Mouse (Mus musculus): ENCODE data around the gene Mettl6. TPM values are rescaled to one million over a fixed set of nuclear protein-coding genes. Genes with fewer than 3 reads are reported as not detected.

The Mettl6 gene
- polyA plus RNA-seq, 1 experiment from 2014 or later: 67.7 TPM

DNA sequence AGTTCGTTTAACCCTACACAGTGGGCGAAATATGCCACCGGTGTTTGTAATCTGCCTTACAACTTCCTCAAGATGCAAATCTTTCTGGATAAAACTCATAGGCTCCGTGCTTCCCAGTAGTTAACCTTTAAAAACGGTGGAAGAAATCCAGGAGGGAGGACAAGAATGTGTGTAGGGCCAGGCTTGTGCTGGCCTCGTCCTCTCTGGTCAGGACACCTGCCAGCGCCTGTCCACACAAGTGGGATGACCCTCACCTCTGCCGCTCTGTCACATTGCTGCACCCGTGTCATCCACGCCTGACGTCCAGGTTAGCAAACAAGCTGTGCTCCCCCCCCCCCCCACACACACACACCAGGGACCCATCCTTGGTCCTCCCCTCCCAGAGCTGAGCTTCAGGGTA is 55.6 kb downstream of the Mettl6 start:
- H3K4me2 ChIP-seq: no peak overlapping the region
- no peaks in the 10 kb centered on the region for H3K9me3 ChIP-seq (replicated peaks)
- H3K27ac ChIP-seq: no peak overlapping the region
- peaks cover 10% of the 10 kb centered on the region; the same call in 1 of the 2 replicates for H3K4me1 ChIP-seq
- 87% methylated on average over 11 of the region's 11 CpGs for WGBS
- no peaks in the 10 kb centered on the region for H3K27me3 ChIP-seq
- no peak overlapping the region for H3K9ac ChIP-seq
- no peaks in the 10 kb centered on the region for H3K36me3 ChIP-seq (ENCODE audit: poor library complexity, severe bottlenecking)
- no peak overlapping the region for H3K4me3 ChIP-seq
- ATAC-seq: no peak

DNA sequence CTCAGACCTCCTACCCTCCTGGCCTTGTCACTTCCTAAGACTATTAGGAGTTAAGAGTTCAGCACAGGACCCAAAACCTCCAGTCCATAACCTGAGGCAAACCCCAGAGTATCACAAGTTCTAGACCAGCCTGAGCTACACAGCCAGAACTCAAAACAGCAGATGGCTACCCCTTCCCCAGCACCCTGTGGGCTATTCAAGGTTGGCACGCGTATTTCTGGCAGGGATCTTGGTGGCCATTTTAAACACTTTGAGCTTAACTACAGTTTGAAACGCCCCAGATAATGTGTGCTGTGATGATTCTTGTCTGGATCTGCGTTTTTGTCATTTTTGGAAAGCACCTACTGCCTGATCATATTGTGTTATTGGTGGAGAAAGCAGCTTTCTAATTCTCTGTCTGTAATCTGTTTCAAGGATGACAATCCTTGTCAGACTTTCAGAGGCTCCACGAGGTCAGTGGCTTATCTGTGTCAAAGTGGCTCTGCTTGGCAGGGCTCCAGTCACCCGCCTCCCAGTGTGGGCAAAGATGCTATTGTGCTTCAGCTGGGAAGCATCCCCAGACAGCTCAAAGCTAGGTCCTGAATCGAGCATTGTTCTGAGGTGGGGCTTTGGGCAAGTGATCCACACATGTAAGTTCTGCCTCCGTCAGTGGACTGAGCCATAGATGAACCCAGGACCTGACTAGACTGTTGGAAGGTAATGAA is 56.9 kb downstream of the Mettl6 start:
- no peak overlapping the region for H3K4me2 ChIP-seq

DNA sequence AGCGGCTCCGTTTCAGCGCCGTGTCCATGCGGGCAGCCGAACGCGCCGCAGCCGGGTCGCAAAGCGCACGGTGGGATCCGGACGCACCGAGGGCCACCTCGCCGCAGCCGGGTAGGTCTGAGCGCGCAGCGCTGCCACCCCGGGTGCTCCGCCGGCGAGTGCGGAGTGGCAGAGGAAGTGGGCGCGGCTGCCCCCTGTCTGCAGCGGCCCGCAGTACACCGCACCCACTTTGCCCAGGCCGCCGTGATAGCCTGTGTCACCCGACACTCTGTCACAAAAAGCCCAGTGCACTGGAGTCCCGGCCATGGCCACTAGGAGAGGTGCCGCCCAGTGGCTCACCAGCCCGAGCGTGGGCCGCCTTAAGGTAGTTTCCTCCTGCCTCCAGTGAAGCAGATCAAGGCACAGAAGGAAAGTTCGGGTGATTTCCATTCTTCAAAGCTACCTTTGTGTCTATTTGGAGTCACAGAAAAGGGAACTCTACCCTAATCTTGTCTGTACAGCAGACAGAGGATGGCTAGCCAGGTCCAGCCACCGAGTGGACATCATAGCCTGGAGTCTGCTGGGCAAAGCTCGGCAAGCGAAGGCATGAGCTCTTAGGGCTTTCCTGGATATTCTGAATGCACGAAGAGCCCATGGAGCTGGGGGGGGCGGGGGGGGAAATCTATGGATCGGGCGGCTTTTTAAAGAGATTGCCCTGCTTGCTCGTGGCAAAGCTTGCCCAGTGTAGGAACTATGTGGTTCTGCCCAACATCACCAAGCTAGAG is 58.7 kb downstream of the Mettl6 start, which contains the start of gene Sh3bp5:
Gene Sh3bp5, minus strand, starts transcription at position 149 of the 764 bp plus-strand sequence.
- Histone ChIP-seq H3K36me3 (ENCODE audit: poor library complexity, severe bottlenecking) (no peaks in the 10 kb centered on the region), H3K4me3 (peak within 1 kb of the TSS; percentile 65), H3K27ac (peak within 1 kb of the TSS; percentile 84), H3K27me3 (no peaks in the 10 kb centered on the region), H3K9me3 (replicated peaks) (no peaks in the 10 kb centered on the region), H3K4me2 (peak within 1 kb of the TSS; percentile 85), H3K4me1 (peaks cover 25% of the 10 kb centered on the region), H3K9ac (peak within 1 kb of the TSS; percentile 88)
- peak; percentile 96 for ATAC-seq
- 8% methylated on average over 49 of the region's 49 CpGs for WGBS

More for the DNA sequence above, 56.9 kb downstream of the Mettl6 start:
- Histone ChIP-seq H3K4me3 (no peak overlapping the region), H3K9me3 (replicated peaks) (no peaks in the 10 kb centered on the region), H3K27me3 (no peaks in the 10 kb centered on the region), H3K9ac (no peak overlapping the region), H3K4me1 (peaks cover 20% of the 10 kb centered on the region), H3K36me3 (ENCODE audit: poor library complexity, severe bottlenecking) (no peaks in the 10 kb centered on the region), H3K27ac (no peak overlapping the region)
- WGBS: 74% methylated on average over 8 of the region's 8 CpGs
- ATAC-seq: no peak

DNA sequence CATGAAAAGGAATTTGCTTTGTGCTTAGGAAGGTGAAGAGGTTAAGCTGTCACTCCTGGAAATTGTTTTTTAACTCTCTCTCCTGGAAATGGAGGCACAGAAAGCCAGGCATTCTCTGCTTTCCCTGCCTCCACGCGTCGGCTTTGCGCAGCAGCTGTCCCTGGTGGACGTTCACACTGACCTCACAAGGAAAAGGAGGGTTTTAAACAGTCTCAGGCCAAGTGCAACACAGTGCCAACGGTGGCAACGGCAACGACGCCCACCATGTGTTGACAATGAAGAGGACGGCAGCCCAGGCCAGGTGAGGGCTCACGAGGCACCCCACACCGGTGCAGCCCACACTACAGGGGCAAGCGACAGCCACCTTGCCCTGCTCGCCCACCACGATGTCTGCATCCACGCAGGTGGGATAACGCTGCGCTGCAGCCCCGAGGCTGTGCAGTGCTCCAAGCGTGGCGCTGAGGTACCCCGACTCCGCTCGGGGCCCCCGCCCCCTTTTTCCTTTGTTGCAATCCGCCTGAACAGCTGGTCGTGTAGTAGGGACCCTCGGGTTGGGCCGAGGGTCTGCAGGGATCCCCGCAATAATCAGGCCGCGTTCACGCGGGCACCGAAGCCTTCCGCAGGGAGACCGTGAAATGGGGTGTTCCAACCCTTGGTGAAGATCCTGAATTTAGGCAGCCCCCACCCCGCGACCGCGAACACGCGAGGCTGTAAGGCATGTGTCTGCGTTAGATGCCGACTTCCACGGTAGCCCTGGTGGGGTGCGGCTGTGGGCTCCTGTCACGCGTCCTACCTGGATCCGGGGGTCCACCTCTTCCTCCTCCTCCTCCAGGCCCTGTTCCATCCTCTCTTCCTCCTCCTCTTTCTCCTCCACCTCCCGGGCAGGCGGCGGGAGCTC is 59.6 kb downstream of the Mettl6 start:
- Histone ChIP-seq H3K36me3 (ENCODE audit: poor library complexity, severe bottlenecking) (0 out of 2 replicates have a peak, but pooled peaks cover 4% of the 10 kb centered on the region), H3K4me1 (peaks cover 25% of the 10 kb centered on the region), H3K4me3 (peak overlapping the region; percentile 65), H3K9ac (peak overlapping the region; percentile 88), H3K27me3 (no peaks in the 10 kb centered on the region), H3K9me3 (replicated peaks) (no peaks in the 10 kb centered on the region), H3K27ac (peak overlapping the region; percentile 84), H3K4me2 (peak overlapping the region; percentile 85)
- peak; percentile 78 for ATAC-seq
- WGBS: 1% methylated on average over 53 of the region's 53 CpGs

DNA sequence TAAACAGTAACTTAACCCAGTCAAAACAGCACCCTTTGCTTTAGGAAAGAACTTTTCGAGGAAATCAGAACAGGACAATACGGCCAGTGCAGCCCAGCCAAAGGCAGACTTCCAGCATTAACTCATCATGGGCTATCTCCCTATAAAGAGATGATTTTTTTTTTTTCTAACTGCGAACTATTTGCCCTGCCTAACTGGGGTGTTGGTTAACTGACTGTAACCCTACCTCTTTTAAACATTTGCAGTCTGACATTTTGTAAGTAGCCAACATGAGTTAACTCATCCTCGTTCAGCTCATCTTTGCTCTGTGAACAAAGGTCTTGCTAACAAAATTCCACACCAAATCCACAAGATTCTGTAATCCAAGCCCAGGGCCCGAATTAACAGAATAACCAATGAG is 60.4 kb downstream of the Mettl6 start:
- H3K9me3 ChIP-seq (replicated peaks): no peaks in the 10 kb centered on the region
- peak overlapping the region; percentile 31; the same call in 1 of the 2 replicates for H3K9ac ChIP-seq
- peak overlapping the region; percentile 85 for H3K4me2 ChIP-seq
- no peak for ATAC-seq
- peak overlapping the region; percentile 65 for H3K4me3 ChIP-seq
- no peak overlapping the region for H3K27ac ChIP-seq
- H3K36me3 ChIP-seq (ENCODE audit: poor library complexity, severe bottlenecking): 0 out of 2 replicates have a peak, but pooled peaks cover 4% of the 10 kb centered on the region
- WGBS: 68% methylated on average over 5 of the region's 5 CpGs
- H3K27me3 ChIP-seq: no peaks in the 10 kb centered on the region
- H3K4me1 ChIP-seq: peaks cover 25% of the 10 kb centered on the region

DNA sequence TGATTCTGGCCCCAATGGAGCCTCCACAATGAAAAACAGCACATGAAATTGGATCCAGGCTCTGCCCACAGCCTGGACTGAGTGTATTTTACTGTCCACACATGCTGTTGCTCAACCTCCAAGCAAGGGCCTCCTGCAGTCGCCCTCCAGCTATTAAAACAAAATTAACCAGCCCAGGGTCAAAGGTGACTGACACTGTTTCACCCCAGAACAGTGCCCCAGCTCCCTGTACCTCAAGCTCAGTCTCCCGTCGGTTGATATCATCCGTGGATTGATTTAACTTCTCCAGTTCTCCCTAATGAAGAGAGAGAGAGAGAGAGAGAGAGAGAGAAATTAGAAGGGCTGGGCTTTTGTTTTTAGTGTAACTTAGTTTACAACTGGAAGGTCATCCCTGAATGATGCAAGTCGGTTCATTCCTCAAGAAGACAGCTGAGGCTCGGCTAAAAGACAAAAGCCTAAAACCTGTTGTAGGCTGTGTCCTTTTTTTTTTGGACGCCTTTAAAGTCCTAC is 60.9 kb downstream of the Mettl6 start:
- no peaks in the 10 kb centered on the region for H3K9me3 ChIP-seq (replicated peaks)
- no peak overlapping the region for H3K27ac ChIP-seq
- H3K4me1 ChIP-seq: peaks cover 25% of the 10 kb centered on the region
- 38% methylated on average over 7 of the region's 7 CpGs for WGBS
- 0 out of 2 replicates have a peak, but pooled peaks cover 4% of the 10 kb centered on the region for H3K36me3 ChIP-seq (ENCODE audit: poor library complexity, severe bottlenecking)
- H3K27me3 ChIP-seq: no peaks in the 10 kb centered on the region
- H3K9ac ChIP-seq: no peak overlapping the region
- peak overlapping the region; percentile 65 for H3K4me3 ChIP-seq
- peak overlapping the region; percentile 85 for H3K4me2 ChIP-seq
- no peak for ATAC-seq

DNA sequence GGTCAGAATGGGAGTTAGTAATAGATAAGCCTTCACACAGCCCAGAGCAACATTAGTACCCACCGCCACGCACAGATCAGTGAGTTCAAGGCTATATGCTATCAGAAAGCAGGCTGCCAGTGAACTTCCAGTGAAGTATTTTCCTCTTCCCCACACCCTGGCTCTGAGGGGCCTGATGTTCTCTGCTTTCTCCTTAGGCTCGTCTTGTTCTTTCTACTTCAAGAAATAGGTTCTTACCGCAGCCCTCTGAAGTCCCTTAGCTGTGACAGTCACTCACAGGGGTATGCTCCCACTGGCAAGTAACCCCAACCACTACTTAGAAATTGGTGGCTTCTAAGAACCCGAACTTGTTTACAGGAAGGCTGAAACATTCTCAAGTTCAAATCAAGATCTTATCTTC is 61.7 kb downstream of the Mettl6 start:
- Histone ChIP-seq H3K4me1 (peaks cover 32% of the 10 kb centered on the region), H3K27ac (no peak overlapping the region), H3K36me3 (ENCODE audit: poor library complexity, severe bottlenecking) (peaks cover 10% of the 10 kb centered on the region; the same call in 1 of the 2 replicates), H3K4me2 (peak overlapping the region; percentile 85; the same call in 1 of the 2 replicates), H3K27me3 (no peaks in the 10 kb centered on the region), H3K9me3 (replicated peaks) (no peaks in the 10 kb centered on the region), H3K9ac (no peak overlapping the region), H3K4me3 (no peak overlapping the region)
- WGBS: 79% methylated on average over 5 of the region's 5 CpGs
- no peak for ATAC-seq

DNA sequence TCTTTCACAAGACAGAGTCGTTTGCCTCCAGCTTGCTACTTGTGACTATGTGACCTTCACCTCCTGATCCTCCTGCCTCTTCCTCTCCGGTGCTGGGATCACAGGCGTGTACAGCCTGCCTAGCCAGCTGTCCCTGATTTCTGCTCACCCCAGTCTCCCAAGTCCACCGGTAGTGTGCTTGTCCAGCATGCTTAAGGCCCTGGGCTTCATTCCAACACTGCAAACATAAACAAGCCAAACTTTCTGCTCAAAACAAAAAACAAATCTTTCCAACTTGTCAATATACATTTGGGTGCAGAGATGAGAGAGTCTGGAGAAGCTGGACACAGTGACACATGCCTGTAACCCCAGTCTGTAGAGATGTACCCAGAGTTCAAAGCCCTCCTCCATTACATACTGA is 62.4 kb downstream of the Mettl6 start:
- WGBS: 70% methylated on average over 4 of the region's 4 CpGs
- Histone ChIP-seq H3K9ac (no peak overlapping the region), H3K4me2 (0 out of 2 replicates have a peak overlapping the region, but pooled peaks have one; percentile 1), H3K4me1 (peaks cover 32% of the 10 kb centered on the region), H3K27me3 (no peaks in the 10 kb centered on the region), H3K36me3 (ENCODE audit: poor library complexity, severe bottlenecking) (peaks cover 16% of the 10 kb centered on the region; the same call in 1 of the 2 replicates), H3K9me3 (replicated peaks) (no peaks in the 10 kb centered on the region), H3K27ac (no peak overlapping the region), H3K4me3 (no peak overlapping the region)
- no peak for ATAC-seq

DNA sequence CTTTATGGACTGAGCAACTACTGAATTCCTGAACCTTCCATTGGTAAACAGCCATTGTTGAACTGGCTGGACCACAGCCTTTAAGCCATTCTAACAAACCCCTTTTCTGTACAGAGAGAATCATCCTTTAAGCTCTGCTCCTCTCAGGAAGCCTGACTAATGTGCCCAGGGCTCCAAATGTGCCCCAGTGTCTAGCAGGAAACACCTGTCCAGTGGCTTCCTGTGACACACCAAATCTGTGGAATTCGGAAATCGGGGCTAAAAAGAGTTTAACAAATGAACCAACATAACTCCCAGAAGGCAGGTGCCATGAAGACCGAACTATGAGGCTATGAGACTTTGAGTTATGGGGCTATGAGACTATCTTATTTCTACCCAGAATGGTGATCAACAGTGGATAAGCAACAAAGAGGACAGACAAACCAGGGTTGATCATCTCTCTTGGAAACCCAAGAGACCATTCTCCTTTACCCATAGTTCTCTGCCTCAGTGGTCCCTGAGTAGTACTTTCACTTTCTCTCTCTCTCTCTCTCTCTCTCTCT is 63.0 kb downstream of the Mettl6 start:
- Histone ChIP-seq H3K27ac (no peak overlapping the region), H3K36me3 (ENCODE audit: poor library complexity, severe bottlenecking) (peaks cover 21% of the 10 kb centered on the region; the same call in 1 of the 2 replicates), H3K4me3 (no peak overlapping the region), H3K4me1 (peaks cover 32% of the 10 kb centered on the region), H3K9me3 (replicated peaks) (no peaks in the 10 kb centered on the region), H3K27me3 (no peaks in the 10 kb centered on the region), H3K4me2 (no peak overlapping the region), H3K9ac (no peak overlapping the region)
- ATAC-seq: no peak
- 93% methylated on average over 3 of the region's 3 CpGs for WGBS

DNA sequence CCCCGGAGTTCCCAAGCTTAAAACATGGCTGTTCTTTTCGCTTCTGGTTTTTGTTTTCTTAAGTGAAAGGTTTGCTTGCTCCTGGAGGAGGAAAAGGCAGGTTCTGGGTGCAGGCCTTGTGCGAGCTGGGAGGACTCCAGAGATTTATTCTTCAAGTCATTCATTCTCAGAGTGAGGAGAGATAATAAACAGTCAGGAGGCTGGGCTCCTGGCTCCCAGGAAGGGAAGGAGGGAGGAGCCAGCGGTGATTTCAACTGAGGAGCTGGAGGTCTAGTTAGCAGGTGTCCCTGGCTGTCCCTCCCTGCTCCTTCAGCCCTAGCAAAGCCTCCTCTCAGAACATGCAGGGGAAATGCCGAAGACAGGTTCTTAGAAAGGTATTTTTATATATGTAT is 65.8 kb downstream of the Mettl6 start:
- no peaks in the 10 kb centered on the region for H3K9me3 ChIP-seq (replicated peaks)
- ATAC-seq: no peak
- H3K4me3 ChIP-seq: no peak overlapping the region
- H3K27me3 ChIP-seq: no peaks in the 10 kb centered on the region
- no peak overlapping the region for H3K4me2 ChIP-seq
- no peak overlapping the region for H3K27ac ChIP-seq
- H3K4me1 ChIP-seq: peaks cover 23% of the 10 kb centered on the region
- H3K9ac ChIP-seq: no peak overlapping the region
- 64% methylated on average over 5 of the region's 5 CpGs for WGBS
- H3K36me3 ChIP-seq (ENCODE audit: poor library complexity, severe bottlenecking): peaks cover 33% of the 10 kb centered on the region
